Mouse (Mus musculus) brain, embryonic 18.5 days (tissue): ENCODE data around the gene Egfr.

Experiments
- DNase-seq: peaks from one replicate; pipeline ENCODE4 v3.0.0-alpha.2; 2012; ENCODE audit warnings: low read depth, low spot score

Egfr gene

DNA sequence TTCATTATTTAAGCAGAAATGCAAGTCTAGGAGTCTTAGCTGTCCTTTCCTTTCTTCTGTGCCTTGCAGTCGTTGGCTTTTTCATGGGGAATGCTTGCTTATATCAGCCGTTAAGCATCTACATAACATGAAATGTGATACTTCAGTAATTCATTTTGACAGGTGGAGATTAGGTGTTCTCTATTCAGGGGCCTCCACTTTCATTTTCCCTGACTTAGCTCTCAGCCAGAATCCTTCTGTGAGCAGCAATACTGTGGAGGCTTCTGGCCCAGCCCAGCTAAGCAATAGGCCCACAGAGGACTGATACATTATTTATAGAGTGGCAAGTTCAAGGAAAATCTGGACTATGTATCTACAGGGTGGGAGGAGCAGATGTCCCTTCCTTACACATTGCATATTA is 25.0 kb downstream of the Egfr start:
- no peak for DNase-seq

DNA sequence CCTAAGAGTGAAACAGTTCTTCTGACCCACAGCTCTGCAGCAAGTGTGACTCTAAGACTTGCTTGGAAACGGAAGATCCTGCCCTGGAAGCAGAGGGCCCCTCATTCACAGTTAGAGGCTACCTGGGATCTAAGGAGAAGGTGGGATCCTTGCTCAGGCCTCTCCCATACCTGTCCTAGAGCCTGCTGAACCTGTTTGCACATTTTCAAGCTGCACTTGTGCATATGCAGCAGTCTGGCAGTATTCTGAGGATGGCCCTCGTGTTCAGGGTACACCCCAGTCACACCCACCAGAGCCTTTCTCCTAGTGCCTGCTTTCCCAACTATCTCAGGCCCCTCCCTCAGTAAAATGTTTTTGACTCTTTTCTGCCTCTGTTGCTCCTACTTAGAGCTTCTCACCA is 29.6 kb downstream of the Egfr start:
- DNase-seq = no peak

DNA sequence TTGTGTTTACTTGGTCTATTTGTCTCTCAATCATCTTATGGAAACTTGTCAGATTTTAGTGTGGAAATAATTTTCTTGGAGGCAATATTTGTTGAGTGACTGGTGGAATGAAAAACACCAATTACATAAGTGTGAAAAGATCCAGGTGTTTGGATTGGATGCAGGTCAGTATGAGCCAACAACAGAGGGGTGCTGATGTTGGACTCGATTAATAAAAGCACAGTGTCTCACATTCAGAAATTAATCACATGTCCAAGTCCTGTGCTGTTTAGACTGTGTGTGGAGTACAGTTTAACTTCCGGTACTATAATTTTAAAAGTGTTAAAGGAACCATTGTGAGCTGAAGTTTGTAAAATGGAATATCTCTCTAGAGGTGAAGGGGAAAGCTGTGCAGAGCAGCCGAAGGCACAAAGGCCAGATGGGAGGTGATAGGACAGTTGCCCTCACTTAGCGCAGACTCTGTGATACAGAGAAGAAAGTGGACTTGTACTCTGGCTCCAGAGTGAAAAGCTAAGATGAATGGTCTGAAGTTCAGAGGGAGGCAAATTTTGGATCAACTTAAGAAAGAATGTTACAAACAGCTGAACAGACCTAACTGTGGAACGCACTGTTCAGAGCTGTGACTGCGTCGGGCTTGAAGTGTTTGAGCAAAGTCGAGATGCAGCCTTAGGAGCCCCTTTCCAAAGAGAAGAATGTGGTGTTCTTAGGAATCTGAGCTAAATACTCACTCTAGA is 32.1 kb downstream of the Egfr start:
- DNase-seq = no peak

DNA sequence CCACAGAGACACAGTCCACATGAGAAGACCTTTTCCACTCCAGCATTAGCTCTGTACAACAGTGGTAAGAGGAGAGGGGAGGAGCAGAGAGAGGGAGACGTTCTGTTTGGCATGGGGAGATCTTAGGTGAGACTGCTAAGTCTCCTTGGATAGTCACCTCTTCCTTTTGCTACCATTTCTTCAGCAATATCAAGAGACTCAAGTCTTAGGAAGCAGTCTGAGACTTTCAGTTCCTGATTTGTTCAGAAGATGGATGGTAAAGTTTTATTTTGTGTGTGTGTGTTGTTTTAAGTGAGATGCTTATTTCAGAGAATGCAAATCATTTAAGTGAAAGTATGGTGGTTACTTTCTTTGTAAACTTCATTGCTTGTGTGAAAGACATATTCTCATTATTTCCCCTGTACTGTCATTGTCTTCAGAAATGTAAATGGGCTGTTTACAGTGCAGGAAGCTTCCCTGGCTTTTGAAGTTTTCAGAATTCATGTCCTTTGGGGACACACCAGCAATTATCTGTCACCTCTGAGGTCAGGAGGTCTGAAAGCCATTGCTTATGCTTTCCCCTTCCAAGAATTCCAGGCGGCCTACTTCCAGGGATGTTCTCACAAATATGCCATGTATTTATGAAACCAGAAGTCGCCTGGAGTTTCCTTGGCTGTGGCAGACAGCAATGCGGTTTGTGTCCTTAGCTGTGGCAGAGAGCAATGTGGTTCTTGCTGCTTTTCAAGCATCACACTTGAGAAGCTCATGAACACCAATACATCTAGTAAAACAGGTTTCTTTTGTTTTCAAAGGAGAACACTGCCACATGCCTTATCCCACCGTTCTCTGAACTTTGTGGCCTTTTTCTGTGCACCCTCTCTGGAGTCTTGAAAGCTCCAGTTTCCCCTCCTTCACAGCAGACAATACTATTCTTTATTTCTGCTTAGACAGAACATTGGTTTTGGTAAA is 40.9 kb downstream of the Egfr start:
- no peak for DNase-seq

DNA sequence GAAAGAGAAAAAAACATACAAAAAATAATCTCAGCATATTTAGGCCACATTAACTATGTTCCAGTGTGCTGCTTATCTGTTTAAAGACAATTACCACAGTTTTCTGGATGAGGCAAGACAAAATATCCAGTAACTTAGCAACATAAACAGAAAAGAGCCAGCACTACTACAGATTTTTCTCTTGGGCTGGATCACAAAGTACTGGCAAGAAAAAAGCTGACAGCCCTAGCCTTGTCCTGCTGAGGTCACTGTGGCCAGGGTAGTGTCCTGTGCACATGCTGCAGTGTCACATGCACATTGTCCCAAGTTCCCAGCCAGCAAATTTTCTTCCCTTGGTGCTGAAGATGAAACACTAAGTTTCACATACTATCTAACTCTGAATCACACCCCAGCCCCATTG is 43.0 kb downstream of the Egfr start:
- DNase-seq = no peak

DNA sequence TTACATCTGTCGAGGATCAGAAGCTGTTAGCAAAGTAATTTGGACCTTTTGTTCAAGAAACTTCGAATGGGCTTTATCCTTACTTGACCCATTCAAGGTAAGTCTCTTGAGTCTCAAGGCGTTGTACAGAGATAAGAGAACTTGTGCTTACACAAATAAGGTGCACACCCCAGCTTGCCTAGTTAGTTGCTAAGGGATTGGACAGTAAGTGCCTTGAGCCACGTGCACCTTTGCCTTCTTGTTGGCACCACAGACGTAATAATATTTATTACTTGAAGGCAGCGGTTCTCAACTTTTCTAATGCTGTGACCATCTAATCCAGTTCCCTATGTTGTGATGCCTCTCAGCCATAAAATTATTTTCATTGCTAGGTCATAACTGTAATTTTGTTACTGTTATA is 43.5 kb downstream of the Egfr start:
- DNase-seq = no peak

DNA sequence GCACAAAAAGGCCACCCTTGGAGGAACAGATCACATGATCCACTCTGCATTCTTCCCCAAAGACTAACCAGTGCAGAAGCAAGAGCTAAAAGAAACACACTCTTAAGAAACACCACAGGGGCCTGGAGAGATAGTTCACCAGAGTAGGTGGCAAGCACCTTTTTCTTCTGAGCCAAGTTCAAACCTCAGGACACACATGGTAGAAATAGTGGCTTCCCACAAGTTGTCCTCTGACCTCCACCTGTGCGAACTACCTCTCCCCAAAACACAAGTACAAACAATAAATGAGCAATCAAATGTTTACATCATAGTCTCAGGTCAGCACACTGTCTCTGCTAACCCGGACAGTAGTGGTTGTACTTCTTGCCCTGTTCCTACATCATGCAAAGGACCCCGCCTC is 45.5 kb downstream of the Egfr start:
- DNase-seq = no peak

DNA sequence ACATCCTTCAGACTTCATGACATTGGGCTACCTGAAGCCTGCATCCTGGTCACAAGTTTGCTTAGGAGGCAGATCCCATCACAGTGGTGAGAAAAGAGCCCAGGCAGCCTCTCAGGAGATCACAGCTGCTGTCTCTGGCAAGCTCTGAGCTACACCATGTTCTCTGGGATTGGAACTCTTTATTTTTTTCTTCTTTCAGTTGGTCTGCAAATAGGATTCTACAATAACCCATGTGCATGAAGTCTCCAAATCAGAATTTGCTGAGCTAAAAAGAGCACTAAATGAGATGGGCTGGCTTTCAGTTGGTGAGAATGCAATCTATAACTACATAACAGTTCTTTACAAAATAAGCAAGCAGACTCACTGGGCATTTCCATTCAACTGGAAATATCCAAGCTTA is 46.1 kb downstream of the Egfr start:
- DNase-seq = peak; percentile 2

DNA sequence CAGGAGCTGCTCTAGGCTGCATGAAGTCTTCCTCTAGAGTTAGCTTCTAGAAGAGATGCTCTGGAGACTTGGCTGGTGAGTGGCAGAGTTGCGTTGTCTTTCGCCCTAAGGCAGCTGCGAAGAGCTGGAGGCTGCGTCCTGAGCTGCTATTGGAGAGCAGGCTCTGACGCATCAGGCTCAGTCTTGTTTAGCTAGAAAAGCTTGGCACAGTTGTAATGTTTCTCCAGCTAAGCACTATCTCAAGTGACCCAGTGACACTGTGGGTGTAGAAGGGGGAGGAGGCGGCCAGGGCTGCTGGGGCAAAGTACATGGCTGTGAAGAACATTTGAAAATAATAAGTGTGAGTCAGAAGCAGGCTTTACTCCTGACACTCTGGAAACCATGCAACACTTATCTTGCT is 48.5 kb downstream of the Egfr start:
- no peak for DNase-seq

DNA sequence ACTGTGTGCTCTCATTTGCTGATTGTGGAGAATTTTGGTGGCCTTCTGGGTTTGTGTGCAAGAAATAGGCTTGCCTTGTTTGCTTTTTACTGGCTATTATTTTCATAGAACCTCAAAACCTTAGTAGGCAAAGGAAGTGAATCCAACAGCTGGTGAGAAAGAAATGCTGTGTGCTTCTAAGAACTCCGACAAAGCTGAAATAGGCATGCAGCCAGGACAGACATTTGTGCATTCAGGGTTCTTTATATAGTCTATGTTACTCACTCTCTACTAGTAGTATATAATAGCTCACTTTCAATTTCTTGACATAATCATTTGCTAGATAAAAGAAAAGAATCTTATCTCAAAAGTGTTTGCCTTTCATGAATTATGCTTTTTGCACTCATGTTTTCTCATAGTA is 50.7 kb downstream of the Egfr start:
- no peak for DNase-seq

DNA sequence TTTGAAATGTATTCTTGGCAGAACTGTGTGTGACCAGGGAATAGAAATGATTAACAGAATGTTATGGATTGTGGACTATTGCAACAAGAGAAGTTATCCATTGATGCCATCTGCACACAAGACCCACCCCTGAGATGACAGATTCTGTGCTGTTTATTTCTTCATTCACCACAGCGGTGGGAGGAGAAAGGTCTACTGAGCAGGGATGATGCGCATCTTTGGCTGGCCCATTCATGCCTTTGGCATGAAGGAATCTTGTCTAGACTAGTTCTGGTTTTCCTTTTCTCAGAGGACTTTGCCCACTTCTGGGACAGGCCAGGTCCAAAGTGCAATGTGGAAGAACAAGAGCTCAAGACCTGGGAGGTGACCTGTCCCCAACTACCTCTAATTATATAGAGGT is 52.0 kb downstream of the Egfr start:
- no peak for DNase-seq

DNA sequence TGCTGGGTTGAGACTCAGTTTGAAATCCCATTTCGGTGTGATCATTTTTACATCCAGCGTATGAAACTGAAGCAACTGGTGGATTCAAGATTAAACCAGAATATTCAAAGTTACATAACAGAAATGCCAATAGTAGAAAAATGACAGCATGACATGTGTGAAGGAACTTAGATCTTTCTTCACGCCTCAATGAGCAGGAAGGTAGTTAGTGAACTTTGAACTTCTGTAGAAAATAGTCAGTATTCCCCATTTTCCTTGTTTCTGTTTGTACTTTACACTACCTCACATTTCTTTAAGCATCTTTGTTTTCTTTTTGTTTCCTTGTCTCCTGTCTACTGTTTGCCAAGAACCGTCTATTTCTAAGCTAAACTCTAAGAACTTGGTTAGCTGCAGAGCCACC is 53.9 kb downstream of the Egfr start:
- no peak for DNase-seq

DNA sequence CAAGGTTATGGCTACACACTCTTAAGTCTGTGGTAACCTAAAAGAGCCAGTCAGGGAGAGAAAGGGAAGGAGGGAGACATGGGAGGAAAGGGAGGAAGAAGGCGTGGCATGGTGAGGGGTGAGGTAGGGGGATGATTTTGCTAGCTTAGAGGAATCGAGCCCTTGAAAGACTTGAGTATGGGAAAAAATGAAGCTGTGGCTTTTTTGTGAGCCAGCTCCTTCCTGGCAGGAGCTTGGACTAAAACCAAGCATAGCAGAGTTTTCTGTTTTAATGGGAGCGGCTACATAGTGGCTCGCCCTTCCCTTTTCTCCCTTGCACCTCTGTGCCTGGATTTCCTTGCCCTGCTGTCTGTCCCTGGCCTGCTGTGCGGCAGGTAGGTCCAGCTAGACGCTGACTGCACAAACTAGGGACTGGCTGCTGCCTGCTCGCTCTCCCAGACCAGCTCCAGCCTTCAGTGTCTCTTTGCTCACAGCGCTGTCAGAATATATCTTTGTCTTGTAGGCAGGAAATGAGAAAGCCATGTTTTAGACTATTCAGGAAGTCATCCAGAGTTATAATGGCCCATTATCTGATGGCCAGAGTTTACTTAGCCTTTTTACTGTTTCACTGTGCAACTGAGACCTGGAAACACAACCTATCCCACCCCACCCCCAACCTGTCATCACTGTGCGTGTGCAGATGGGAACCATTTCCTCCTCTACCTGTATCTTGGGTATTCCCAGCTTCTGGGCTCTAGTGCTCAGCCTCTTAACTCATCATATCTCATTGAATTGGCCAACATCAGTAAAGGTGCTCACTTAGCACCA is 57.4 kb downstream of the Egfr start:
- DNase-seq = no peak

DNA sequence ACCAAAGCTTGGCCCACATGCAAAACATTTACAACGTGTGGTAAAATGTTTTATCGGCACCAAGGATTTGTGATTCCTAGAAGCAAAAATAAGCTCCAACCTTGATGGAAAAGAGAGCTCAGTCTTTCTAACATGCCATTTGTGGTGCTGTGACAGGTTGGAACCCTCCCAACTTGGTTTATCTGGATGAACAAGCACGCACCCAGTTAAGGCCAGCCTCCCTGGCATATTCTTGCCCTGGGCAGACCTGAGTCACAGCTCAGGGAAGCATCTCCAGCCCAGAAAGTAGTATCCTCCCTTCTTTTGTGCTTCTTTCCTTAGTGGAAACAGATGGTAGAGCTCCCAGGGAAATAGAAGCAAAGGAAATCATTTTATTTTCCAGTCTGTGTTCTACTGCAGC is 58.1 kb downstream of the Egfr start:
- no peak for DNase-seq

DNA sequence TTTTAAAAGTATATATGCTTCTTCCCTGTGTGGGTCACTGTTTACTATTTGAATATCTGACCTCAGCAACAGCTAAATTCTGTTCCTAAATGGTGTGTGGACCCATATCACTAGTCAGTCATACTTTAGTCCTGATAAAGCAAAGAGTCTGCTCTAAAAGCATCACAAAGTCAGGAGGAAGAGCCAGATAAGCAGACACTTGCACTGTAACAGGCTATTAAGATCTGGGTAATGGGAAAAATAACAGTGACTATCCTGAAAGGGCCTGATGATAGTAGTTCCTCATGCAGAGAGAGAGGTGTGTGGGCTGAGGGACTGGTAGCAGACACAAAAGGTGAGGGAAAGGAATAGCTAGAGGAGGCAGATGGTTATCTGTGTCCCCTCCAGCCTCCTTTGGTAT is 61.3 kb downstream of the Egfr start:
- DNase-seq = no peak

DNA sequence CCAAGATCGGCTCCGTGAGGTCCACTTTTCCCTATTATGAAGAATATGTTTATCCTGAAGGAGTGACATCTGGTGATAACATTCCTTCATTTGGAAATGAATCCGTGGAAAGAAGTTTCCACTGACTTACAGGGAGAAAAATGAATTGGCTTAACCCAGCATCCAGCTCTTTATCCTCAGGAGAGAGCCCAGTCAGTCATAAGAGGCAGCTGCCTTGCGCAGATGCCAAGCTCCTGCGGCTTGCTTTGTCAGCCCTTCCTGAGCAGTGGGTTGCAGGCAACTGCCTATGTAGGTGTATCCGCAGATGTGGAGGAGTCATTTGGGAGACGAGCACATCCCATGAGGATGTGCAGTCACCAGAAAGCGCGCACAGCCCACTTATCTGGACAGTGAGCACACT is 64.4 kb downstream of the Egfr start:
- DNase-seq = no peak

DNA sequence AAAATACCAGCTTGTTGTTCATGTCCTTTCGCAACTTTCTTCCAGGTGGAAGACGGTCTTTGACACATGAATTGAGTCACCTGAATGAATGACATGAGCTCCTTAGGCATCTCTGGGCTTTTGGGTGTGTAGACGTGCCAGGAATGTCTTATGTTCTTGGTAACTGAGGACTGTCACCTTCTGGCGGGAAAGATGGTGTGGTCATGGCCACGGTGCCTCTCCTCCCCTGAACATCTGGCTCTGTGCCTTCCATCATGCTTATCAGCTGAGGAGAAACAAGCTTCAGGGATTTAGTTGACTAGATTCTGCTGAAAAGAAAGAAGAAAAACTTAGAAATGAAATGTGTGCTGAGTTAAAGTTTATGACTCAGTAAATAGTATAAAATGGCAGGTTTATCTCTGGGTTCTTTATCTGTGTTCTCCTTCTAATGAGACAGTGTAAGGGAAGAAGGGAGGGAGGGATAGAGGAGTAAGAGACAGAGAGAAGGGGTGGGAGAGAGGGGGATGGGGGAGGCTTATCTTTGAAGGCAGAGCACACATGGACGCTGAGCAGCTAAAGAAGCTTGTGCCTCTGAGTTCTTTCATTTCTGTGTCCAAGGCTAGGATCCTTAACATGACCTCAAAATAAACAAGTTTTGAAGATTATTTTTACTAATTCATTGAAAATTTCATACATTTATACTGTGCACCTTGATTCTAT is 65.5 kb downstream of the Egfr start:
- DNase-seq = no peak

DNA sequence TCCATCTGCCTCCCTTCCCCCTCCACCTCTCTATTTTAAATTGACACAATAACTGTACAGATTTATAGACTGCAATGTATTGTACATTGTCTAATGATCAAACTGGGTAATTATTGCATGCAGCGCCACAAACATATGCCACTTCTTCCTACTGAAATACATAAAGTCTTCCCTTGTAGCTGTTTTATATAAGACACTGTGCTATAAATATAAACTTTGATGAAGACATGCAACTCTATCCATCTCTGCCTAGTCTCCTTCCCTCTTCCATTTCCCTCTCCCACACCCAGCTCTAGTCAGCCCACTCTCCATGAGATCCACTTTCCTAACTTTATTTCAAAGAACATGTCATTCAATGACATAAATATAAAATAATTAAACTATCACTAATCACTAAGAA is 67.4 kb downstream of the Egfr start:
- no peak for DNase-seq

DNA sequence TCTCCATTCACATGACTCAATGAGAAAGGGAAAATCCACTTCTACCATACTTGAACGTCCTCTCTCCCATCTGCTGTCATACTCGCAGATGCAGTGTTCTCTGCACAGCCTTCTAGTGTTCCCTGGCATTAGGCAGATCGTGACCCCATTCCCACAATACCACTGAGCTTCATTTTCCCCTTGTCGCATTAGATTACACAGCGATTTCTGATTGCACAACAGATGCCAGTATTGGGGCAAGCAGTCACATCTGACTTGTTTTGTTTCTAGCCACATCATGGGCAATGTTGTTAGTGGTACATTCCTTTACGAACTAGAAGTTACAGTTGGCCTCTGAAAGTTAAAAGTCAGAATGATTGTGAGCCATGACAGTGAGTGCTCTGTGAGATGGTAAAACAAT is 68.1 kb downstream of the Egfr start:
- no peak for DNase-seq

DNA sequence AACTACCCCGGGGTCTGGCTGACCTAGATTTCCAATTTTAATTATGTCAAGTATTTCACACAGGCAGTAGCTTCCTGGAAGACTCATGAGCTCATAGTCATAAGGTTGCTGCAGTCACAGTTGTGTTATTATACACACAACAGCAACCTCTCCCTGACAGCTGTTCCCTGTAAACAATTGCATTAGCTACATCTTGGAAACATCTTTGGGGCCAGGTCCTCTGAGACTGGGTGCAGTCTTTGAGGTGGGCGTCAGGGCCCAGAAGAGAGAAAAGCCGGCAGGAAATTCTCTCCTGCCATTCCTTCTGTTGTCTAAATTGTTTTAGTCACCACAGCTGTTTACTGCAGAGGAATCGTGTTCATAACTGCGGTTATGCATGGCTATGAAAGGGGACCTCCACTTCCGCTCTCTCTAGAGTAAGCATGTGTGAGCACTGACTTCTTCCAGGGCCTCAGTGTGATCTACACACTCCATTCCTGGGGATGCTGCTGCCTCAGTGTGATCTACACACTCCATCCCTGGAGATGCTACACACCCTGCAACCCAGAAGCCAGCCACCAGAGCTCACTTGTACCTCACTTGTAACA is 69.8 kb downstream of the Egfr start:
- no peak for DNase-seq

DNA sequence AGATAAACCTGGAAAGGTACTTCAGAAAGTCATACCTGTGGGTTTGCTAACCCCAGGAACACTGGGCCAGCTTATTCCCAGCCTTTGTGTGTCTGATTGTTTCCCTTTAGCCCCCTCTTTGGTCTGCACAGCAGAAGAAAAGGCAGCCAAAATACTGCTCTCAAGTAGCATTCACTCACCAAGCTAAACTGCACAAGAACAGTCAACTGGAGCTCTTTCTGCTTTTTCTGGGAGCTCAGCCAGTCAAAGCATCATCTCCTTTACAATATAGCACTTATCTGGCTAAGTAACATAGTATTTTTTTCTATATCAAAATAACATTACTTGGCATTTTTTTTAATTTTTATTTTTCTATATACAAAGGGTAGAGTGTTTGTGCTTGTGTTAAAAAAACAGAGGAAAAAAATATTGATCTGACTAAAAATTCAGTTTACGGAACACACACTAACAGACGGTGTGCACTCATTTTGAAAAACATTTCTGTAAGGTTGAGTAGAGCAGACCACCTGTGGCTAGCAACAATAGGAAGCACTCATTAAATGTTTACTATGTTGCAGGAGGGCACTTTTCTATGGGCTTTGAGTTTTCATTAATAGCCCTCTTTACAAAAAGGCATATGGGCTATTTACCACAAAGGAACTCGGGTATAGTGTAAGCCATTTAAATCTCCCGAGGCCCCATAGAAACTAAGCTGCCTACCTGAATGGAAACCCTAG is 72.0 kb downstream of the Egfr start:
- DNase-seq = peak; percentile 6
